Mouse (Mus musculus) lung, embryonic 14.5 days (tissue): Measurements from ENCODE around the gene Car6. TPM values are rescaled to one million over a fixed set of nuclear protein-coding genes. Genes with fewer than 3 reads are reported as not detected.

Experiments
- ATAC-seq: fragments of 200-750 bp; cut with Nextera tagmentation; 2 replicates; pipeline ENCODE4 v1.8.0; 2017; ENCODE audit warnings: mild to moderate bottlenecking, moderate TSS enrichment, moderate library complexity; ENCODE audit not compliant: insufficient read depth
- DNase-seq: peaks from one replicate; pipeline ENCODE4 v3.0.0-alpha.2; 2015
- H3K27ac ChIP-seq: fragments of 300-500 bp; sonication (generic); 2 replicates; pipeline ENCODE4 v1.5.1; 2014; ENCODE audit warnings: low read depth, mild to moderate bottlenecking, moderate library complexity
- H3K27me3 ChIP-seq: fragments of 300-500 bp; sonication (generic); 2 replicates; pipeline ENCODE4 v1.6.1; 2014; ENCODE audit warnings: low read length, control low read depth; ENCODE audit not compliant: insufficient read depth
- H3K36me3 ChIP-seq: fragments of 300-500 bp; sonication (generic); 2 replicates; pipeline ENCODE4 v1.6.1; 2014; ENCODE audit warnings: control low read depth; ENCODE audit not compliant: insufficient read depth
- H3K4me1 ChIP-seq: fragments of 300-500 bp; sonication (generic); 2 replicates; pipeline ENCODE4 v1.6.1; 2014; ENCODE audit warnings: antibody characterized with exemption, control low read depth; ENCODE audit not compliant: insufficient read depth
- H3K4me2 ChIP-seq: fragments of 300-500 bp; sonication (generic); 2 replicates; pipeline ENCODE4 v1.6.1; 2014; ENCODE audit warnings: mild to moderate bottlenecking
- H3K4me3 ChIP-seq: fragments of 300-500 bp; sonication (generic); 2 replicates; pipeline ENCODE4 v1.5.1; 2014; ENCODE audit warnings: low read depth, low read length
- H3K9ac ChIP-seq: fragments of 300-500 bp; sonication (generic); 2 replicates; pipeline ENCODE4 v1.6.1; 2014
- H3K9me3 ChIP-seq: fragments of 300-500 bp; sonication (generic); 2 replicates; pipeline ENCODE4 v1.6.1; 2016; ENCODE audit warnings: low read depth, low read length, control low read depth
- CTCF ChIP-seq: IDR thresholded peaks from 2 replicates; pipeline ENCODE4 v1.5.1; 2016; ENCODE audit warnings: antibody characterized with exemption, low read depth
- WGBS: fragments of 180-500 bp; shearing (Covaris S2); extraction: QIAGEN DNeasy Blood & Tissue Kit; methylation state at CpG from one replicate; pipeline ENCODE4 v1.1.7; 2014; 5-methylcytosine and 5-hydroxymethylcytosine counted together
- polyA plus RNA-seq: library from polyadenylated mRNA; unstranded; fragments of >200 nt; fragmentation: Nextera tagmentation; extraction: Ambion mirVana; gene quantifications from 2 replicates; pipeline ENCODE4 v1.2.1, GENCODE M21; 2014

The Car6 gene
- not detected in 2 replicates for polyA plus RNA-seq

GRCm38 (mm10) chr4:150201232-150201631 is at the start of gene Car6:
Gene Car6, minus strand, starts transcription at chr4:150201332.
- H3K4me3 ChIP-seq = no peak within 1 kb of the TSS
- no peaks in the 10 kb centered on the region for H3K36me3 ChIP-seq
- H3K4me1 ChIP-seq = no peaks in the 10 kb centered on the region
- no peak for DNase-seq
- ATAC-seq = no peak
- TF ChIP-seq CTCF = no peak
- H3K27me3 ChIP-seq = no peaks in the 10 kb centered on the region
- no peak within 1 kb of the TSS for H3K27ac ChIP-seq
- 76% methylated on average over 5 of the region's 5 CpGs for WGBS
- no peak within 1 kb of the TSS for H3K4me2 ChIP-seq
- no peak within 1 kb of the TSS for H3K9ac ChIP-seq
- H3K9me3 ChIP-seq = no peaks in the 10 kb centered on the region

- no peak for ATAC-seq
- DNase-seq = no peak
- peaks cover 72% of the 10 kb centered on the region for H3K36me3 ChIP-seq
- H3K27me3 ChIP-seq = no peaks in the 10 kb centered on the region
- H3K27ac ChIP-seq = no peak overlapping the region
- no peak for TF ChIP-seq CTCF
- no peak overlapping the region for H3K4me3 ChIP-seq
- no peaks in the 10 kb centered on the region for H3K4me1 ChIP-seq
- H3K9ac ChIP-seq = no peak overlapping the region
- no peaks in the 10 kb centered on the region for H3K9me3 ChIP-seq
- H3K4me2 ChIP-seq = no peak overlapping the region
- 67% methylated on average over 5 of the region's 5 CpGs for WGBS
Observed at GRCm38 (mm10) chr4:150249731-150250270, 48.7 kb upstream of the Car6 start.

DNA sequence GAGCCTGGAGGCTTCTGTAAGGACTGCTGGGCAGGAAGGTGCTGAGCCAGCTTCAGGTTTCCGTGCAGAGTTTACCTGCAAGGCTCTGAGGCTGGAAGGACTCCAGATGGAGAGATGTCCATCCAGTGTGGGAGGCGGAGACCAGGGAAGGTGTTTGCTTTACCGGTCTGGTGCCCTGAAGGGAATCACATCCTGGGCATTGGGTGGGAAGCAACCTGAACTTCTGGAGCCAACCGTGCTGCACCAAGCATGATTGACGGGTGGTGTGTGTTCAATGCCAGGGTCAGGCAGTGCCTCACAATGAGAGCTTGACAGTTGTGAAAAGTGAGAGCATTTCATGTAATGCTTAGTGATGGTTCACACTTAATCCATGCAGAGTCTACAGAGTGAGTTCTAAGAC is 47.8 kb upstream of the Car6 start:
- no peaks in the 10 kb centered on the region for H3K27me3 ChIP-seq
- no peak for TF ChIP-seq CTCF
- no peak overlapping the region for H3K4me3 ChIP-seq
- H3K4me2 ChIP-seq = no peak overlapping the region
- no peaks in the 10 kb centered on the region for H3K9me3 ChIP-seq
- no peak overlapping the region for H3K9ac ChIP-seq
- peaks cover 81% of the 10 kb centered on the region for H3K36me3 ChIP-seq
- ATAC-seq = no peak
- no peak overlapping the region for H3K27ac ChIP-seq
- 67% methylated on average over 5 of the region's 5 CpGs for WGBS
- no peak for DNase-seq
- H3K4me1 ChIP-seq = no peaks in the 10 kb centered on the region

GRCm38 (mm10) chr4:150248009-150248408 is 46.9 kb upstream of the Car6 start:
- no peak overlapping the region for H3K9ac ChIP-seq
- 58% methylated on average over 5 of the region's 5 CpGs for WGBS
- no peaks in the 10 kb centered on the region for H3K4me1 ChIP-seq
- H3K4me3 ChIP-seq = no peak overlapping the region
- peaks cover 88% of the 10 kb centered on the region for H3K36me3 ChIP-seq
- peak; percentile 53 for ATAC-seq
- H3K4me2 ChIP-seq = no peak overlapping the region
- DNase-seq = peak; percentile 82
- no peaks in the 10 kb centered on the region for H3K27me3 ChIP-seq
- H3K27ac ChIP-seq = no peak overlapping the region
- no peaks in the 10 kb centered on the region for H3K9me3 ChIP-seq
- TF ChIP-seq CTCF = peak; percentile 97

GRCm38 (mm10) chr4:150245876-150246275 is 44.7 kb upstream of the Car6 start:
- no peak for TF ChIP-seq CTCF
- 63% methylated on average over 2 of the region's 2 CpGs for WGBS

GRCm38 (mm10) chr4:150242745-150243144 is 41.6 kb upstream of the Car6 start:
- no peak for TF ChIP-seq CTCF
- no peak overlapping the region for H3K9ac ChIP-seq
- H3K36me3 ChIP-seq = peaks cover 89% of the 10 kb centered on the region
- H3K4me3 ChIP-seq = no peak overlapping the region
- ATAC-seq = no peak
- 78% methylated on average over 5 of the region's 5 CpGs for WGBS
- H3K9me3 ChIP-seq = no peaks in the 10 kb centered on the region
- no peak overlapping the region for H3K27ac ChIP-seq
- DNase-seq = no peak
- peaks cover 8% of the 10 kb centered on the region; the same call in 1 of the 2 replicates for H3K4me1 ChIP-seq
- H3K4me2 ChIP-seq = no peak overlapping the region
- no peaks in the 10 kb centered on the region for H3K27me3 ChIP-seq

More at GRCm38 (mm10) chr4:150245876-150246275, 44.7 kb upstream of the Car6 start:
- ATAC-seq (no peak), DNase-seq (no peak)
- no peak overlapping the region for H3K9ac ChIP-seq
- H3K27ac ChIP-seq = no peak overlapping the region
- no peak overlapping the region for H3K4me3 ChIP-seq
- H3K27me3 ChIP-seq = no peaks in the 10 kb centered on the region
- H3K4me1 ChIP-seq = no peaks in the 10 kb centered on the region
- peaks cover 98% of the 10 kb centered on the region for H3K36me3 ChIP-seq
- H3K9me3 ChIP-seq = no peaks in the 10 kb centered on the region
- H3K4me2 ChIP-seq = no peak overlapping the region

- Histone ChIP-seq H3K9me3 (no peaks in the 10 kb centered on the region), H3K36me3 (peaks cover 79% of the 10 kb centered on the region), H3K27me3 (no peaks in the 10 kb centered on the region), H3K4me3 (no peak overlapping the region), H3K9ac (no peak overlapping the region), H3K4me2 (no peak overlapping the region), H3K27ac (no peak overlapping the region), H3K4me1 (peaks cover 8% of the 10 kb centered on the region; the same call in 1 of the 2 replicates)
- 69% methylated on average over 4 of the region's 4 CpGs for WGBS
- TF ChIP-seq CTCF = no peak
- no peak for ATAC-seq
- DNase-seq = no peak
Observed at GRCm38 (mm10) chr4:150241708-150242107, 40.6 kb upstream of the Car6 start.
